Mouse (Mus musculus) T-helper 17 cell (primary cell): Measurements from ENCODE around the gene Engase.

Source experiments
- in situ Hi-C, 2 experiments: fragments of 300-600 bp; cut with MboI, MseI; formaldehyde crosslinking; loops; 1 replicate in 1 of 2; 2 replicates in 1 of 2; pipeline ENCODE4 v1.15.1; 2025; ENCODE audit warnings: high pct_unique_total_duplicates in 2 of 2

Gene Engase

DNA sequence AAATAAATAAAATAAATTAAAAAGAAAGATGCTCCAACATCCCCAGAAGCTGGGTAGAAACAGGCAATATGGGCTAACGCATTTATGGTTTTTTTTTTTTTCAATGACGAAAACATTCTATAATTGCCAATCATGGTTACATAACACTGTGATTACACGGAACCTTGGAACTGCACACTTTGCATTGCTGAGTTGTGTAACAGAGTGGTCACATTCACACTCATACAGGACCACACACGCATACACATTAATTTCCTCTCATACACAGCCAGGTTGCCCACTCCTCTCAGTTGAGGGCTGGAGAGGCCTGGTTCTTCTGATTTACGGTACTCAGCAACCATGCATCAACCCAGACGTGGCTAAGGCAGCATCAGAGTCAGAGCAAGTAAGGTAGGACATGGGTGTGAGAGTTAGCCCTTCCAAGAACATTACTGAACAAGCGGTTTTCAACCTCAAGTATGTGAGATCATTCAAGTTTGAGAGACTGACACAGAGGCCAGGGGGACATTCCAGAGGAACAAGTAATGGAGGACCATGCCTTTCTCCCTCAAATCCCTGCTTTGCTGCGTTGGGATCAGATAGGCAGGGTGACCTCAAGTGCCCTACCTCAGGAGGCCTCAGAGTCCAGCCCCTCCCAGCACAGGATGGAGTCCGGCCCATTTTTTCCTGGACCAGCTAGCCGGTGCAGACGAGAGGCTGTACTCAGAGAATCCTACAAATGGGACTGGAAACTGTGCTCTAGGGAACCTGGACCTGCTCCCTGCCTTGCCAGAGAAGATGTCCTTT lies 22.6 kb upstream of the Engase start:
- in situ Hi-C loops = no loop called here

DNA sequence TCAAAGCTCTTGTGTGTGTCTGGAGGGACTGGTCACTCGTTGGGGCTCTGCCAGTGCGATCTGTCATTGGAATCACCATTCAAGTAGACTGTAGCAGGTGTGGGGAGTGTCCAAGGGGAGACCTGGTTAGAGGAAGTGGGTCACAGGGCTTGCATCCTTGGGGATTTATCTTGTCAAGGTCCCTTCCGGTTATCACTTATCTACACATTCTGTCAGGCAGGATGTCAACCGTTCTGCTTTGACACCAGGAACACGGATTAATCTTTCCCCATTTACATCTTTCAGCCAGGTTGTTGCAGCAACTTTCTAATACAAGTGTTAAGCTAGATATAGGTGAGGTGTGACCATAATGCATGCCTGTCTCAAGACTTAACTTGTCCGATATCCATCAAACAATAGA lies 20.8 kb upstream of the Engase start:
- in situ Hi-C loops = no loop called here

DNA sequence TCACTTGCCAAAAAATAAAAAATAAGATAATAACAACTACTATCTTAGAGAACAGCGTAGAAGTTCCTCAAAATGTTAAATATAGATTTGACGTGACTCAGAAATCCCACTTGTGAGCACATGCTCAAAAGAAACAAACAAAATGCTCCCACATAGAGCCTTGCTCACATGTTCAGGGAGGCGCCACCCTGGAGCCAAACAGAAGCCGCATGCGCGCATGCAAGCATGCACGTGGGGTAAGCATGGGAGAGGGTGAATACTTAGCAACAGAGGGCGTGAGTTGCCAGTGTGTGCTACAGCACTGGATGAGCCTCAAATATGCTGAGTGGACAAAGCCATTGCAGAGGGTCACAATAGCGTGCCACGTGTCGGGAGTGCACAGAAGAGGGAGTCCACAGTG lies 19.7 kb upstream of the Engase start:
- in situ Hi-C loops = no loop called here

DNA sequence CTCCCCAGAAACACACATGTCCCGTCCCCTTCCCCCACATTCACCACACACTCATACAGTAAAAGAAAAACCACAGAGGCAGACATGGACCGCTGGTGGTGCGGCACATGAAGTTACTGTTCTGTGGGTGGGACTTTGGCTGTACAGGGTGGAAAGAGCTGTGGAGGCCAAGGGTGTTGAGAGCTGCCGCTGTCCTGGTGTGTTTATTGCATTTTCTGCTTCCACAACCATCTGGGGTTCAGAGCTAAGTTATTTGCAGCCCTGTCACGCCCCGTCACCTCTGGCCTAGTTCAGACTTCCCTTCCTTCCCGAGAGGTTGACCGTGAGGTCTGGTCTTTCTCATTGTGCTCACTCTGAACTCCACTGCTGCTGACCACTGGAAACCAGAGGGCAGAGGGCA lies 17.6 kb upstream of the Engase start:
- in situ Hi-C loops = no loop called here

DNA sequence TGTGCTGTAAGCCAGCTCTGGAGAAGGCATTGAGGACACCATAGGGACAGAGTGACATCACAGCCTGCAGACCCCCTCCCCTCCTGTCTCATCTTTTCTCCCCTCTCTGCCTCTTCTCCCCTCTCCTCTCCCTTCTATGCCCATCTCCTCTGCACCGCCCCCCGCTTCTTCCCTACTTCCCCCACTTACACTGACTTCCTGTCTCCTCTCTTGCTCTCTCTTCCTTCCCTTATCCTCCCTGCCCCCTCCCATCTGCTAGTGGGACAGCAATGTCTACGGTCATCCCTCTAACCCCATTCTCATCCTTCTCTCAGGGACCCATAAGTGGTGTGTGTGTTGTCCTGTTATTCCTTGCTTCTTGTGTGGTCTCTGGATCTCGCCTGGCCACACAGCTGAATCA lies 17.1 kb upstream of the Engase start:
- in situ Hi-C loops = no loop called here

DNA sequence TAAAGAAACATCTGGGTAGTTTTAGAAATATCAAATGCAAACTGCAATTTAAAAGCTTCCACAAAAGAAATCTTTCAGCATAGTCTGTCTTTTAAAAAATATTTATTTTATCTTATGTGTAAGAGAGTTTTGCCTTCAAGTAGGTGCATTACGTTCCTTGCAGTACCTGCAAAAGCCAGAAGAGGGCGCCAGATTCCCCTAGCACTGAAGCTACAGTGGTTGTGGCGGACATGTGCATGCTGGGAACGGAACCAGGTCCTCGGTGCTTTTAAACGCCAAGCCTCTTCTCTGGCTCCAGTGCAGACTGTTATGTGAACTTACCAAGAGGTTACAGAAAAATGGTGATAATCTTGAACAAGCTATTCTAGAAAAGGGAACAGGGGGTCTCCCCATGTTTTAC lies 16.3 kb upstream of the Engase start:
- in situ Hi-C loops = no loop called here

DNA sequence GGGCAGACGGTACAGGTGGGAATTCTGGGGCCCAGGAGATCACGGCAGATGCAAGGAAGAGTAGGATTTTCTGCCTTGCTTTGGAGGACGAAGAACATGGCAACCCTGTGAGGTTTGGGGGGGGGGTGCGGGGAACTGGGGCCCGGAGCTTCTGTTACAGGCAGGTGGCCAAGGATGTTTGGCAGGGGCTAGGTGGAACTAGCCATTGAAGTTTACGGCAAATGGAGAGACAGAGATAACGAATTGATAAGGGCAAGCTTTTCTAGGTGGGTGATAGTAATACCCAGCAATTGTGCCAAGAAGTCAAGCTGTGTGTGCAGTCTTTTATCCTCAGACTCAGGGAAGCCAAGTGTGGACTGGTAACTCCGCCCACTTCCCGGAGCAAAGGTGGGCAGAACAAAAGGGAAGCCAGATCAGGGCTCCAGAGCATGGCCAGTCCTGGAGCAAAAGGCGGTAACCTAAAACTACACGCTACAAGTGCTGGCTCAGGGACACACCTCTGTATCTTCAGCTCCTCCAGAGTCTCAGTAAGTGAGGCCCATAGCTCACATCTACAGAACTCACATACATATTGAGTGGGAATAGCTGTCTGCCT lies 9.1 kb upstream of the Engase start:
- in situ Hi-C loops = no loop called here

DNA sequence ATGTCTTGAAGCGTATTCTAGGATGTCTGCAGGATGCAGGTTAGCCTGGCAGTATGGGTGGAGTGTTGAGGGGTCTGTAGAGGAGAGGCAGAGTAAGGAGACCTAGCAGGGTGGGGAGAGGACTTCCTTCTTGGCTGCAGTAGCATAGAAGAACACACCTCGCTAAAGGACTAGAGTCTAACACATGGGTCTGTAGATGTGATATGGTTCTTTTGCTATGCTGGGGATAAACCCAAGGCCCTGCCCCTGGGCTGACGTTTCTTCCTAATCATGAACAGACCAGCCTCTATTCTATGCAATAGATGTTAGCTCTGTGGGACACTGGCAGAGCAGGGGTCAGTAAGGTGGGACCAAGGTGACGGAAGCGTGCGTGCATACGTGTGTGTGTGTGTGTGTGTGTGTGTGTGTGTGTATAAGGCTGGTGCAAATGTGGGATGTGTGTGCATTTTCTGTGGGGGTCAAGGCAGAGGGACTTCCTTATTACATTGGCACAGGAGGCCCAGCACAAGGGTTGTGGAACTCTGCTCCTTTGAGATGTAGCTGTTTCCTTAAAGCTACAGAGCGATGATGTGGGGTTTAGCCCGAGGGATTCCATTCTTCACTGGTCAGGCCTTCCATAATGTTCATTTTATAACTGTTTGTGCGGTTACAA lies 7.0 kb upstream of the Engase start:
- in situ Hi-C loops = no loop called here

DNA sequence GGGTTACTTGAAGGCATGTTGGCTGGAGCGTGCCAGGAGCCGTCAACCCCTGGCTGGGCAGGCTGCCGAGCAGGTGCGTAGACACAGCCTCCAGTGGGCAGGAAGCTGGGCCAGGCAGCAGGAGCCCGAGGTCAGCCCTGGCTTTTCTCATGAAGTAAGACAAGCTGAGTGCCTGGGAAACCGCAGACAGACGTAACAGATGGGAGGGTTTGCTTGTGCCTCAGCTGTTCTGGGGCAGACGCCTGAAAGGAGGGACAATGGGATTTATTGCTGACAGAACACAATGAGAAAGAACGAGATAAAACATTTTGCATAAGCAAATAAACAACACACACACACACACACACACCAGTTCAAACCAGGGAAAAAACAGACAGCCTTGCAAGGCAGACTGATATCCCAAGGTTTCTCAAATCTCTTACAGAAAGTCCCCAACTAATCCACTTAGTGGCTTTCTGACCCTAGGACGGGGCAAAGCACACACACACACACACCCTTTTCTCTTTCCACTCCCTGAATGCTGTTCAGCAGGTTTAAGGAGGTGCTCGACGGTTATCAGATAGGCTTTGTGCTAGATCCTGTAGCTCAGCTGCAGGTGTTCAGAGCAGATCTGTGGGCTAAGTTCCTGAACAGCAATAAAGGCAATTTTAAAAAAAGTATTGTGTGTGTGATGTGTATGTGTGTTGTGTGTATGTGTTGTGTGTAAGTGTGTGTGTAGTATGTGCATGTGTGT lies 6.2 kb upstream of the Engase start:
- in situ Hi-C loops = no loop called here

DNA sequence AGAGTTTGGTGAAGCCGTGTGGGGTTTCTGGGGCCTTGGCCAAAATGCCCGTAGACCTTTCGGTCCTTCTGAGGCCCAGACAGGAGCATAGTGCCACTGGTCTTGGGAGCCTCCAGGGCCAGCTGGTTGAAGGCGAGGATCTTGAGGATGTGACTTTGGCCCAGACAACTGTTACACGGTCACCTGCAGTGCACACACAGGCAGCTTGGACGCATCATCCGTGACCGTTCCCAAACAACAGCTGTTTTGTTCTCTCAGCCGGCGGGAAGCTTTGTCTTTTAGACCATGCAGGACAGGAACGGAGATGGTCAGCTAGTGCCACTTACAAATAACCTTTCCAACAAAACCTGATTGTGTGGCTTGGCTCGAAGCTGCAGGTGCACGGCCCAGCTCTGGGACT lies 5.0 kb upstream of the Engase start:
- in situ Hi-C loops = no loop called here

DNA sequence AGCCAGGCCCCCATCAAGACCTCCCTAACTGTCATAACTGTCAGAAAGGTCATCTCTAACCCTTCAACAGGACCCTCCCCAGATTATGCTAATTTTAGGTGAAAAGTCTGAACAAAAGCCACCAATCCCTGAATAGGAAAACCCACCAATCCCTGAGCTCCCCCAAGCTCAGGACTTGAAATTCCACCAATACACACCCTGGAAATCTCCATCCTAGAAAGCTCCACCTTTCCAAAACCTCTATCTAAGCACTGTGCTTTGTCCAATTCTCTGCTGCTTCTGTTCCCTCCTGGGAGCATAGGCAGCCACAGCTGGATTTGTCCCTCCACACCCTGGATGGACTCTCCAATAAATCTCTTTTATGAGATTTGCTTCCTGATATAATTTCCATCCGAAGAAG lies 3.5 kb upstream of the Engase start:
- in situ Hi-C loops = no loop called here

DNA sequence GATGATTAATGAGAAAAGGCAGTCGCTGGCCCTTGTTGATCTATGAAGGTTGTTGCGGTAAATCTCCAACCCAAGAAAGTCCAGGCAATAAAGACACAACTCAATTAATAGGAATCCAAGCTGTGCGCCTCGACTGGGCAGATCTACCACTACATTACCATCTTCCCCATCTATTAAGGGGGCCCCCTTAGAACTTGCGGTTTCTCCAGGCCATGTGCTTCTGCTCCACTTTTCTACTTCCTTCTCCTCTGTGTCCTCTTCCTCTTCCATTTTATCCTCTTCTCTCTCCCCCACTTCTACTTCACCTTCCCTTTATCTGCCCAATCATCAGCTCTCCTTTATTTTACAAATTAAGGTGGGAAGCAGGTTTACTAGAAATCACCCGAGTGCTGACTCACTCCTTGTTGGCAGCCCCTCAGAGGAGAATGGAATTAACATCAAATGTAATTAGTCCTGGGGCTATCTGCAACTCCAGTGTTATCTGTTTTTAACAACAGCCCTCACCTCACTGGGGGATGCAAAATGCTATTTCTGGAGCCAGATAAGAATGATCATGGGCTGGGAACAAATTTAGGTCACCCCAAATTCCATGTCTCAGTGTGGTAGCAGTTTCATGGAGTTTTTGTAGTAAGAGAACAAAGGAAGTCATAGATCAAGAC lies 2.7 kb upstream of the Engase start:
- in situ Hi-C loops = no loop called here

DNA sequence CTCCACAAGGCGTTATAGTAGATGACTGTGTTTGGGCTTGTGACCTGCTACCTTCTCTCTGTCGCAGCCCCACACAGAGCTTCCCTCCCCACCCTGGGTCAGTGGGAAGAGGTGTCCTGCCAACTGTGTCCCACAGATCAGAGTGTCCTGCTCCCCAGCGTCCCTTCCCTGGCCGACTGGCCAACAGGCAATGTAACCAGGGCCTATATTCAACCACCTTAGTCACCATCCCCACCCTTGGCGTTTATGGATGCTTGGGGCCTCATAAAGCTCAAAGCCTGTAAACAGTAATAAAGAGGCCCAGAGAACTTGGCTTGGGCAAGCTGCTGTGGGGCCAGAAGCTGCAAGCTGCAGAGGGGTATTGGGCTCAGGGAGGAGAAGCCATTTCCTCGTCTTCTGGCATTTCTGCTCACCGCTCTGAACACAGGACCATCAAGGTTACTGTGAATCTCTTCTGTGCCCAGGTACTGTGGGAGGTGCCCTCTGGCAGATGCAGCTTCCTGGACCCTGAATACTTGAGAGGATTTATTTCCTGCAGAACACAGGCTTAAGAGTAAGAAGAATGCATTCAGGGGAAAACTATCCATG lies 1.0 kb upstream of the Engase start:
- in situ Hi-C loops = no loop called here

DNA sequence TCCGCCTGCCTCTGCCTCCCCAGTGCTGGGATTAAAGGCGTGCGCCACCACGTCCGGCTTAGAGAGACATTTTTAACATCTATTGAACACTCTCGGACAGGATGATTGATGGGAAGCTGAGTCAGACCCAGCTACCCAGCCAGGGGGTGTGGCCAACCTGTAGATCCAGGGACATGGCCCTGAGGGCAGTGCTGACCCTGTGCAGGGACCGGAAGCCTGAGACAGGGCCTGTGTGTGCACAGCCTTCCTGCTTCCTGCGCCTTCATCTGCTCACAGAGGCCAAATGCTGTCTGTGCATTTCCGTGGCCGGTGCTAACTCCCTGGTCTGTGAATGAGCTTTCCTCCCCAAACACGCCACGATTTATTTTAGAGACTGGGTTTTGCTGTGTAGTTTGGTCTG lies 3.1 kb downstream of the Engase start:
- in situ Hi-C loops = loop anchor here in 1 of 2 experiments (5.0 kb wide), 1 partner anchor 32 kb away; no protein-coding TSS in a partner anchor

DNA sequence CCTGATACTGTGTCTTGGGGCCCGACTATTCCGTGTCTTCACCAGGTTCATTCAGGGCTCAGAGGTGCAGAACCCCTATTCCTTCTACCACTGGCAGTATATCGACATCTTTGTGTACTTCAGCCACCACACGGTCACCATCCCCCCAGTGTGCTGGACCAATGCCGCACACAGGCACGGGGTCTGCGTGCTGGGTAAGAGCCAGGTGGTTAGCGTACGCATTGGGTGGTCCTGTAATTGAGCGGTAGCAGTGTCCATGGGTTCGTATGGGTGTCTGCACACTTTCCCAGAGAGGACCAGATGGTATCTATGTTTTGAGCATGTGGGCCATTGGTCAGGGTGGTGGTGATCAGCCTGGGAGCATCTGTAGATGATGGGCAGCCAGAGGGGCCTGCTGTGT lies 4.6 kb downstream of the Engase start:
- in situ Hi-C loops = loop anchor here in 1 of 2 experiments (5.0 kb wide), 1 partner anchor 34 kb away; no protein-coding TSS in a partner anchor

DNA sequence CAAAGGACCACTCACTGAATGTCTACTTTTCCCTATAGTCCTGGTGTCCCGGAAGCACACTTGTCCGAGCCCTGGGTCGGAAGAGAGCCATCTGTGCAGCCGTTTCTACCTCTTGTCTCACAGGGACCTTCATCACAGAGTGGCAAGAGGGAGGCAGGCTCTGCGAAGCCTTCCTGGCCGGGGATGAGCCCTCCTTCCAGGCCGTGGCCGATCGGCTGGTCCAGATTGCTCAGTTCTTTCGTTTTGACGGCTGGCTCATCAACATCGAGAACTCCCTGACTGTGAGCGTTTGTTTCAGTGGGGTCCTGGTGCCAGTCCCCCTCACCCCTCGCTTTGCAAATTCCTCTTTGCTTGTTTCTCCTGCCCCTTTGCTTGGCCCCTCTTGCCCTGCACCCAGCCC lies 5.1 kb downstream of the Engase start:
- in situ Hi-C loops = loop anchor here in 1 of 2 experiments (5.0 kb wide), 1 partner anchor 34 kb away; no protein-coding TSS in a partner anchor

DNA sequence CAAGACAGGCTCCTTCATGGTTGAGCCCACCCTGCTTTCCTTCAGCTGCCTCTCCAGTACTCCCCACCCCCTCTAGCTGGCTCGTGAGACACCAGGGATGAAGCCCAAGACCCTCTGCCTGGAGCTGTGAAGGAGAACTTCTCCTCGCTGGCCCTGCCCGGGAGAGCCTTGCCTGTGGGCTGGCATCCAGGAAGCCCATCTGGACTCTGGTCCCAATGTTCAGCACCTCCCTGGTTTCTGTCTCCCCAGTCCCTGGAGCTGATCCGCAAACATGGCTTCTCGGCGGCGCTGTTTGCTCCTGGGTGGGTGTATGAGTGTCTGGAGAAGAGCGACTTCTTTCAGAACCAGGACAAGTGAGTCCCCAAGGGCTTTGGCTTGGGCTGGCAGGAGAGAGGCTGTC lies 7.5 kb downstream of the Engase start:
- in situ Hi-C loops = loop anchor here in 1 of 2 experiments (5.0 kb wide), 1 partner anchor 37 kb away; no protein-coding TSS in a partner anchor

DNA sequence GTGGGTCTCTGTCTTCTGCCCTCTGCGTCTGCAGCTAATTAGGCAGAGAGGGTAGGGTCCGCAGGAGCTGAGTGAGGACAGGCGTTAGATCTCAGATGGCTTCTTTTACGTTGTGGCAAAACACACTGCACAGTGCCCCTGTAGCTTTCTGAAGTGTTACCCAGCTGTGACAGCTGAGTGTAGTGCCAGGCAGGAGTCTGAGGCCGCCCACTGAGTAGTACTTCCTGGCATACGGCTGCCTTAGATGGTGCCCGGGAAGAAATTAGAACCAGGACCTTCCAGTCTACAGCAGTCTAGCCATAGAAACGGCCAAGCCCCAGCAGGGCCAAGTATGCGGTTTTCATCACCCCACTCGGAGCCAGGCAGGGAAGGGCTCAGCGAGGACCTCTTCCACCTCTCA lies 8.7 kb downstream of the Engase start:
- in situ Hi-C loops = loop anchor here in 1 of 2 experiments (5.0 kb wide), 1 partner anchor 38 kb away; no protein-coding TSS in a partner anchor

DNA sequence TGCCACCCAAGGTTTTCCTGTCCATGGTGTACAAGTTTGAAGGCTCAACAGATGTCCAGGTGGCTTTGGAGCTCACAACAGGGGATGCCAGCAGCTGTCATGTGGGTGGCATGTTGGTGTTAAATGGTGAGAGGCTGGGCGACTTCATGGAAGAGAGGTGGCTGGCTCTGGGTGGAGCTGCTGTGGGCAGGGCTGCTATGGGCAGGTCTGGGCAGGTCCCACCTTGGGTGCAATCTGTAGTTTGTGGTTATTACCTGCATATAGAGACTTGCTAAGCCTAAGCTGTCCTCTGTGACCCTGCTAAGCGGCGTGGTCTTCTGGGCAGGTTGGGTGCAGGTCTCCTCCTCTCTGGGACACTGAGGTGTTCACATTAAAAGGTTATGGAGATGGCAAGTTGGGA lies 9.2 kb downstream of the Engase start:
- in situ Hi-C loops = loop anchor here in 1 of 2 experiments (5.0 kb wide), 1 partner anchor 38 kb away; no protein-coding TSS in a partner anchor

DNA sequence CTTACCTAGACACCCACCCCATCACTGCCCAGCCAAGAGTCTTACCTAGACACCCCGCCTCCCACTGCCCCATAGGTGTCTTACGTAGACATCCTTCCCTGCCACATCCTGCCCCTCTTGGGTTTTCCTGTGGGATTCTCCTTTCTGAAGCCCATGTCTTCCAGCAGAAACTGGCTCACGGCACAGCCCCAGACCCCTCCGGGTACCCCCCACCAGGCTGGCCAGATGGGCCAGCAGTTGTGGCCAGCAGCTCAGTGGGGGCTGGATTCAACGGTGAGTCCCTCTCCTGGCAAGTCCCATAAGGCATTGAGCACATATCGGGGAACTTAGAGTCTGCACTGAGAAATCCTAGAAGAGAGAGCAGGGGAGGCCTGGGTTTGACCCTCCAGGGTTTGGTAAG lies 9.7 kb downstream of the Engase start:
- in situ Hi-C loops = loop anchor here in 1 of 2 experiments (5.0 kb wide), 1 partner anchor 39 kb away; no protein-coding TSS in a partner anchor
